In the genomic region with DNA sequence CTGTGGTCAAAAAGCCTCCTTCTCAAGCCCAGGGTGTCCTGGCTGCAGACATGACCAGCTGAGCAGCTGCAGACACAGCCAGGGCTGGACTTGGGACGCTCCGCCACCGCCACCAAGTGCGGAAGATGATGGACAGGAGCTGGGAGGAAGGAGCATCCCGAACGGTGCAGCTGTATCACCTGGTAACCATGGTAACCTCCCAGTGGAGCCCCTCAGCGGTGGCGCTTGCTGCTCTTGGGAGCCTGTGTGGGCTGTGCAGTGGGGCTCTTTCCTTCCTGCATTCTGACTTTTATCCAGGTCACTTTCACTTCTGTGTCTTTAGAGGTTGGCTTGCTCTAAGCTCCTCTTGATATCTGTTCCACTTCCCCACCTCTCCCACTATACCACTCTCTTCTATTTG, we compare ENCODE assay signal across 9 mouse cellular contexts. TPM values are rescaled to one million over a fixed set of nuclear protein-coding genes. Genes with fewer than 3 reads are reported as not detected.
DNase-seq lines count a peak whose midpoint lies in the region; ATAC-seq and TF ChIP-seq lines count a peak whose summit lies in the region.
"Had no signal": no experiment of that assay in that cellular context is flagged by ENCODE, and none has a peak within 500 bp of the region (broad histone marks: within the 10 kb centered on the region; RNA-seq: fewer than 3 reads in every experiment).

No protein-coding gene starts in this region.

- H3K4me2 ChIP-seq in neural tube, embryonic 11.5 days (ENCODE audit: low read depth), result no peak overlapping the region
- no peak overlapping the region for H3K4me2 ChIP-seq in stomach, postnatal 0 days (replicated peaks; ENCODE audit: low read depth)
- no peak overlapping the region for H3K4me2 ChIP-seq in lung, postnatal 0 days (replicated peaks; ENCODE audit: low read depth, low read length)
- H3K4me2 ChIP-seq: liver, embryonic 13.5 days had no signal

- H3K27me3 ChIP-seq in neural tube, embryonic 11.5 days (ENCODE audit: control insufficient read depth, insufficient read depth, low read length), result no peaks in the 10 kb centered on the region
- no peaks in the 10 kb centered on the region for H3K27me3 ChIP-seq in stomach, postnatal 0 days (ENCODE audit: control insufficient read depth, insufficient read depth, low read length)
- H3K27me3 ChIP-seq in lung, postnatal 0 days (replicated peaks; ENCODE audit: insufficient read depth, low read length), result no peaks in the 10 kb centered on the region
- H3K27me3 ChIP-seq: liver, embryonic 13.5 days had no signal

- no peak for ATAC-seq in neural tube, embryonic 11.5 days (ENCODE audit: insufficient read depth, low FRiP score, low TSS enrichment)
- peak; percentile 56 for ATAC-seq in megakaryocyte, adult 5-6 weeks (ENCODE audit: poor library complexity, severe bottlenecking)
- ATAC-seq in erythroid progenitor cell, adult 5-6 weeks (replicated peaks; ENCODE audit: low FRiP score, poor library complexity, severe bottlenecking), result no peak
- no peak for ATAC-seq in stomach, postnatal 0 days (ENCODE audit: low FRiP score, low TSS enrichment)
- no peak for ATAC-seq in lung, postnatal 0 days

- intact Hi-C loops in gastrocnemius, adult 2 months (cut with DNase I), result no loop called here

- H3K4me3 ChIP-seq in gastrocnemius, adult 2 months, result peak overlapping the region; percentile 30
- no peak overlapping the region for H3K4me3 ChIP-seq in neural tube, embryonic 11.5 days (ENCODE audit: low read depth, low read length)
- no peak overlapping the region for H3K4me3 ChIP-seq in stomach, postnatal 0 days (ENCODE audit: low read depth, low read length)
- no peak overlapping the region for H3K4me3 ChIP-seq in lung, postnatal 0 days (ENCODE audit: low read depth, low read length)
- H3K4me3 ChIP-seq: liver, embryonic 13.5 days had no signal

- no peak for TF ChIP-seq EP300 in stomach, postnatal 0 days (optimal IDR thresholded peaks at IDR 0.05)
- no peak for TF ChIP-seq EP300 in lung, postnatal 0 days (IDR thresholded peaks at IDR 0.05)

- H3K36me3 ChIP-seq in neural tube, embryonic 11.5 days (ENCODE audit: control insufficient read depth, insufficient read depth, low read length), result no peaks in the 10 kb centered on the region
- H3K36me3 ChIP-seq in stomach, postnatal 0 days (ENCODE audit: control insufficient read depth, insufficient read depth, low read length), result no peaks in the 10 kb centered on the region; the same call in 1 of the 2 replicates
- H3K36me3 ChIP-seq in lung, postnatal 0 days (ENCODE audit: insufficient read depth, low read length), result no peaks in the 10 kb centered on the region
- H3K36me3 ChIP-seq: liver, embryonic 13.5 days had no signal

- 63% methylated on average over 8 of the region's 8 CpGs for whole genome bisulfite sequencing in neural tube, embryonic 11.5 days
- WGBS in stomach, postnatal 0 days, result 79% methylated on average over 8 of the region's 8 CpGs
- WGBS in lung, postnatal 0 days, result 51% methylated on average over 8 of the region's 8 CpGs

- no peaks in the 10 kb centered on the region for H3K4me1 ChIP-seq in neural tube, embryonic 11.5 days (ENCODE audit: control insufficient read depth, insufficient read depth, low read length)
- no peaks in the 10 kb centered on the region for H3K4me1 ChIP-seq in stomach, postnatal 0 days (replicated peaks; ENCODE audit: control insufficient read depth, insufficient read depth)
- H3K4me1 ChIP-seq in lung, postnatal 0 days (ENCODE audit: insufficient read depth, low read depth, low read length), result no peaks in the 10 kb centered on the region; the same call in 1 of the 2 replicates

- peak overlapping the region; percentile 24; the same call in 1 of the 2 replicates for H3K27ac ChIP-seq in gastrocnemius, adult 2 months
- no peak overlapping the region for H3K27ac ChIP-seq in neural tube, embryonic 11.5 days (ENCODE audit: low read depth, low read length)
- H3K27ac ChIP-seq in stomach, postnatal 0 days (replicated peaks), result no peak overlapping the region
- no peak overlapping the region for H3K27ac ChIP-seq in lung, postnatal 0 days (ENCODE audit: low read length)
- H3K27ac ChIP-seq: liver, embryonic 13.5 days had no signal

- no peaks in the 10 kb centered on the region for H3K9me3 ChIP-seq in neural tube, embryonic 11.5 days (ENCODE audit: control insufficient read depth, low read length)
- H3K9me3 ChIP-seq in stomach, postnatal 0 days (ENCODE audit: control insufficient read depth, low read length), result no peaks in the 10 kb centered on the region
- H3K9me3 ChIP-seq in lung, postnatal 0 days (ENCODE audit: low read length), result no peaks in the 10 kb centered on the region
- H3K9me3 ChIP-seq: liver, embryonic 13.5 days had no signal

- TF ChIP-seq CTCF in gastrocnemius, adult 2 months (IDR thresholded peaks at IDR 0.05), result no peak
- no peak for TF ChIP-seq CTCF in stomach, postnatal 0 days (IDR thresholded peaks at IDR 0.05; ENCODE audit: low read depth)
- TF ChIP-seq CTCF in lung, postnatal 0 days (IDR thresholded peaks at IDR 0.05), result no peak

- DNase-seq in gastrocnemius, adult 2 months, result no peak
- no peak for DNase-seq in gastrocnemius, postnatal 10 days
- DNase-seq in neural tube, embryonic 11.5 days (ENCODE audit: low spot score), result peak; percentile 27
- DNase-seq in neural tube, embryonic 10.5 days (ENCODE audit: extremely low spot score, low spot score), result no peak
- DNase-seq in stomach, postnatal 0 days (ENCODE audit: low spot score), result no peak
- no peak for DNase-seq in lung, postnatal 0 days (ENCODE audit: low spot score)
- DNase-seq: liver, embryonic 13.5 days had no signal

- H3K9ac ChIP-seq in neural tube, embryonic 11.5 days (ENCODE audit: low read length), result no peak overlapping the region
- H3K9ac ChIP-seq in stomach, postnatal 0 days (ENCODE audit: low read length), result no peak overlapping the region
- H3K9ac ChIP-seq in lung, postnatal 0 days (replicated peaks; ENCODE audit: low read depth), result no peak overlapping the region
- H3K9ac ChIP-seq: liver, embryonic 13.5 days had no signal

RNA-seq across cellular contexts. Expression of gene Crim1, which starts 54.2 kb away (rescaled TPM):
- total RNA-seq in gastrocnemius, adult 2 months (2021), result 10 to 100 TPM; 37.5 to 46.3 TPM
- total RNA-seq in gastrocnemius, postnatal 10 days (2021), result 10 to 100 TPM; 19.8 to 22.5 TPM
- 5.6 and 7.9 TPM in 2 replicates for polyA plus RNA-seq in neural tube, embryonic 11.5 days (2014; fragmentation: Nextera tagmentation; extraction: Ambion mirVana)
- total RNA-seq in megakaryocyte, adult 5-6 weeks (2015), result 0.27 and 1.2 TPM in 2 replicates
- 0.73 and 2.0 TPM in 2 replicates for total RNA-seq in megakaryocyte, adult 5-6 weeks (2017)
- total RNA-seq in erythroid progenitor cell, adult 5-6 weeks (2015; ENCODE audit: low replicate concordance), result 0.36 and 0.84 TPM in 2 replicates
- 2.1 TPM in 1 of 2 replicates, not detected in the other for total RNA-seq in erythroid progenitor cell, adult 5-6 weeks (2017; ENCODE audit: low replicate concordance)
- 4.3 and 5.1 TPM in 2 replicates for polyA plus RNA-seq in stomach, postnatal 0 days (2015; fragmentation: Nextera tagmentation; extraction: Ambion mirVana)
- polyA plus RNA-seq in lung, postnatal 0 days (2015; fragmentation: Nextera tagmentation; extraction: Ambion mirVana), result 8.2 and 10.2 TPM in 2 replicates

Comparison
In these comparisons a context has a peak if more than half of its experiments do, and no peak if none do; other contexts are left out.
1. RNA of gene Crim1, which starts 54.2 kb away (total RNA-seq): 37.5 to 46.3 TPM in gastrocnemius, adult 2 months and 19.8 to 22.5 TPM in gastrocnemius, postnatal 10 days; 0.36 to 2.1 TPM in erythroid progenitor cell, adult 5-6 weeks and 0.27 to 2.0 TPM in megakaryocyte, adult 5-6 weeks; every median in the first group is over 4 times any median in the second.